Mouse (Mus musculus): ENCODE measurements around the gene Nat9. TPM values are rescaled to one million over a fixed set of nuclear protein-coding genes. Genes with fewer than 3 reads are reported as not detected.

Nat9 gene
- polyA plus RNA-seq, 2 experiments: 7.7 to 8.2 TPM

- no peak for TF ChIP-seq CTCF (IDR thresholded peaks at IDR 0.05; ENCODE audit: low read depth)
- no peak for TF ChIP-seq EP300 (IDR thresholded peaks at IDR 0.05; ENCODE audit: low read depth)
- no peak overlapping the region for H3K4me3 ChIP-seq (ENCODE audit: insufficient read depth in 1 of 2, low read depth in 2 of 2, low read length in 2 of 2)
- no peak overlapping the region for H3K27ac ChIP-seq
- H3K4me1 ChIP-seq (replicated peaks; ENCODE audit: control insufficient read depth in 2 of 2, insufficient read depth in 2 of 2, low read length in 1 of 2): peaks cover 0 to 13% of the 10 kb centered on the region in 2 experiments; a peak in 2 of 4 replicates
- no peak overlapping the region for H3K9ac ChIP-seq (replicated peaks)
- DNase-seq (ENCODE audit: low read depth in 3 of 3, low spot score in 3 of 3) (no peak), ATAC-seq (ENCODE audit: insufficient read depth) (0 out of 2 replicates have a peak, but pooled peaks have one; percentile 16)
- no peaks in the 10 kb centered on the region for H3K27me3 ChIP-seq (ENCODE audit: control insufficient read depth, insufficient read depth, low read length)
- no peaks in the 10 kb centered on the region for H3K36me3 ChIP-seq (replicated peaks; ENCODE audit: control insufficient read depth, insufficient read depth, low read depth)
- H3K9me3 ChIP-seq (ENCODE audit: control insufficient read depth, low read length): no peaks in the 10 kb centered on the region
- H3K4me2 ChIP-seq (ENCODE audit: low read depth): no peak overlapping the region
- WGBS (ENCODE audit: insufficient replicate concordance): 21% methylated on average over 4 of the region's 4 CpGs
Observed at GRCm38 (mm10) chr11:115172825-115173287, 14.8 kb downstream of the Nat9 start.

- ATAC-seq (ENCODE audit: insufficient read depth) (no peak), DNase-seq (ENCODE audit: low read depth in 3 of 3, low spot score in 3 of 3) (no peak)
- H3K4me2 ChIP-seq (ENCODE audit: low read depth): no peak overlapping the region
- no peaks in the 10 kb centered on the region for H3K36me3 ChIP-seq (replicated peaks; ENCODE audit: control insufficient read depth, insufficient read depth, low read depth)
- H3K9me3 ChIP-seq (ENCODE audit: control insufficient read depth, low read length): no peaks in the 10 kb centered on the region
- 64% methylated on average over 8 of the region's 8 CpGs for WGBS (ENCODE audit: insufficient replicate concordance)
- H3K27ac ChIP-seq: no peak overlapping the region
- no peak overlapping the region for H3K9ac ChIP-seq (replicated peaks)
- H3K27me3 ChIP-seq (ENCODE audit: control insufficient read depth, insufficient read depth, low read length): no peaks in the 10 kb centered on the region
- TF ChIP-seq CTCF (IDR thresholded peaks at IDR 0.05; ENCODE audit: low read depth) (no peak), EP300 (IDR thresholded peaks at IDR 0.05; ENCODE audit: low read depth) (no peak)
- no peak overlapping the region for H3K4me3 ChIP-seq (ENCODE audit: insufficient read depth in 1 of 2, low read depth in 2 of 2, low read length in 2 of 2)
- peaks cover 0 to 17% of the 10 kb centered on the region in 2 experiments; a peak in 2 of 4 replicates for H3K4me1 ChIP-seq (replicated peaks; ENCODE audit: control insufficient read depth in 2 of 2, insufficient read depth in 2 of 2, low read length in 1 of 2)
Observed at GRCm38 (mm10) chr11:115171125-115171524, 16.5 kb downstream of the Nat9 start.

- Histone ChIP-seq H3K4me2 (ENCODE audit: low read depth) (no peak overlapping the region), H3K4me3 (ENCODE audit: insufficient read depth in 1 of 2, low read depth in 2 of 2, low read length in 2 of 2) (no peak overlapping the region), H3K9me3 (ENCODE audit: control insufficient read depth, low read length) (no peaks in the 10 kb centered on the region), H3K9ac (replicated peaks) (no peak overlapping the region), H3K27ac (no peak overlapping the region), H3K4me1 (replicated peaks; ENCODE audit: control insufficient read depth in 2 of 2, insufficient read depth in 2 of 2, low read length in 1 of 2) (peaks cover 0 to 19% of the 10 kb centered on the region in 2 experiments; a peak in 2 of 4 replicates), H3K27me3 (ENCODE audit: control insufficient read depth, insufficient read depth, low read length) (no peaks in the 10 kb centered on the region), H3K36me3 (replicated peaks; ENCODE audit: control insufficient read depth, insufficient read depth, low read depth) (no peaks in the 10 kb centered on the region)
- 66% methylated on average over 4 of the region's 4 CpGs for WGBS (ENCODE audit: insufficient replicate concordance)
- ATAC-seq (ENCODE audit: insufficient read depth): no peak
- TF ChIP-seq EP300 (IDR thresholded peaks at IDR 0.05; ENCODE audit: low read depth) (no peak), CTCF (IDR thresholded peaks at IDR 0.05; ENCODE audit: low read depth) (no peak)
- DNase-seq (ENCODE audit: low read depth in 3 of 3, low spot score in 3 of 3): no peak
Observed at GRCm38 (mm10) chr11:115169430-115169829, 18.2 kb downstream of the Nat9 start.

GRCm38 (mm10) chr11:115167631-115168249, 19.9 kb downstream of the Nat9 start:
- no peak overlapping the region for H3K4me3 ChIP-seq (ENCODE audit: insufficient read depth in 1 of 2, low read depth in 2 of 2, low read length in 2 of 2)
- H3K27ac ChIP-seq: no peak overlapping the region
- H3K9me3 ChIP-seq (ENCODE audit: control insufficient read depth, low read length): no peaks in the 10 kb centered on the region
- no peak for ATAC-seq (ENCODE audit: insufficient read depth)
- peaks cover under 1 to 13% of the 10 kb centered on the region in 2 experiments; a peak in 2 of 4 replicates for H3K4me1 ChIP-seq (replicated peaks; ENCODE audit: control insufficient read depth in 2 of 2, insufficient read depth in 2 of 2, low read length in 1 of 2)
- no peak overlapping the region for H3K4me2 ChIP-seq (ENCODE audit: low read depth)
- no peaks in the 10 kb centered on the region for H3K36me3 ChIP-seq (replicated peaks; ENCODE audit: control insufficient read depth, insufficient read depth, low read depth)
- WGBS (ENCODE audit: insufficient replicate concordance): 64% methylated on average over 8 of the region's 8 CpGs
- TF ChIP-seq EP300 (IDR thresholded peaks at IDR 0.05; ENCODE audit: low read depth) (no peak), CTCF (IDR thresholded peaks at IDR 0.05; ENCODE audit: low read depth) (no peak)
- H3K9ac ChIP-seq (replicated peaks): no peak overlapping the region
- no peak for DNase-seq (ENCODE audit: low read depth in 3 of 3, low spot score in 3 of 3)
- peaks cover 5% of the 10 kb centered on the region for H3K27me3 ChIP-seq (ENCODE audit: control insufficient read depth, insufficient read depth, low read length)

- no peak overlapping the region for H3K9ac ChIP-seq (replicated peaks)
- TF ChIP-seq EP300 (IDR thresholded peaks at IDR 0.05; ENCODE audit: low read depth): no peak
- TF ChIP-seq CTCF (IDR thresholded peaks at IDR 0.05; ENCODE audit: low read depth): no peak
Observed at GRCm38 (mm10) chr11:115166776-115167175, 20.9 kb downstream of the Nat9 start.

More at GRCm38 (mm10) chr11:115166776-115167175, 20.9 kb downstream of the Nat9 start:
- Histone ChIP-seq H3K36me3 (replicated peaks; ENCODE audit: control insufficient read depth, insufficient read depth, low read depth) (no peaks in the 10 kb centered on the region), H3K4me2 (ENCODE audit: low read depth) (no peak overlapping the region), H3K4me1 (replicated peaks; ENCODE audit: control insufficient read depth in 2 of 2, insufficient read depth in 2 of 2, low read length in 1 of 2) (peaks cover 10 to 18% of the 10 kb centered on the region in 2 experiments), H3K27me3 (ENCODE audit: control insufficient read depth, insufficient read depth, low read length) (peaks cover 5% of the 10 kb centered on the region), H3K9me3 (ENCODE audit: control insufficient read depth, low read length) (no peaks in the 10 kb centered on the region), H3K4me3 (ENCODE audit: insufficient read depth in 1 of 2, low read depth in 2 of 2, low read length in 2 of 2) (no peak overlapping the region), H3K27ac (no peak overlapping the region)
- WGBS (ENCODE audit: insufficient replicate concordance): 55% methylated on average over 3 of the region's 3 CpGs
- DNase-seq (ENCODE audit: low read depth in 3 of 3, low spot score in 3 of 3): no peak
- no peak for ATAC-seq (ENCODE audit: insufficient read depth)

Measured in liver, embryonic 14.5 days (tissue).